In the genomic region with DNA sequence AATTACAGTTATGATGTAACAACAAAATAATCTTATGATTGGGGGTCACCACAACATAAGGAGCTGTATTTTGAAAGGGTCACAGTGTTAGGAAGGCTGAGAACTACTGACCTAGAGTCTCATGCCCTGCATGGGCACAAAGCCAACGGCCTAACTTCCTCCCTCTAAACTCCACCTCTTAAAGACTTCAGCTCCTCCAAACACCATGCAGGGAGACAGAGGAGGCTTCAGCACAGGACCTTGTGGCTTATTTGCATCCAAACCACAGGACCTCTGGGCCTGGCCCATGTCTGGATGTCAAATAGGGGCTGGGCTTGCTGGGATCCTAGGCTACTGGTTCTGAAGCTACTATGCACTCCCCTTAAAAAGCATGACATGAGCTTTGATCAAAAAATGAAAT, we compare ENCODE assay signal across 28 mouse cellular contexts.
DNase-seq lines count a peak whose midpoint lies in the region; ATAC-seq and TF ChIP-seq lines count a peak whose summit lies in the region.
"Had no signal": no experiment of that assay in that cellular context is flagged by ENCODE, and none has a peak within 500 bp of the region (broad histone marks: within the 10 kb centered on the region; RNA-seq: fewer than 3 reads in every experiment).

No protein-coding gene starts in this region.

- H3K27ac ChIP-seq in forebrain, embryonic 10.5 days: no peak overlapping the region
- H3K27ac ChIP-seq in forebrain, postnatal 0 days (ENCODE audit: low read depth, low read length): no peak overlapping the region
- H3K27ac ChIP-seq: embryonic facial prominence, embryonic 10.5 days; embryonic facial prominence, embryonic 15.5 days; gastrocnemius, adult 2 months; heart, embryonic 15.5 days; hindbrain, embryonic 13.5 days; liver, embryonic 13.5 days; midbrain, embryonic 13.5 days; neural tube, embryonic 15.5 days had no signal

- no peak overlapping the region for H3K9ac ChIP-seq in forebrain, postnatal 0 days
- H3K9ac ChIP-seq: embryonic facial prominence, embryonic 15.5 days; heart, embryonic 15.5 days; hindbrain, embryonic 13.5 days; liver, embryonic 13.5 days; midbrain, embryonic 13.5 days; neural tube, embryonic 15.5 days had no signal

- DNase-seq in forebrain, embryonic 10.5 days (ENCODE audit: extremely low spot score, low spot score): peak; percentile 8
- DNase-seq in forebrain, postnatal 0 days: no peak
- DNase-seq in kidney, postnatal 36 days: peak; percentile 7 to 20
- DNase-seq in kidney, adult 18-20 months: no peak
- peak; percentile 7 for DNase-seq in lung, postnatal 36 days
- DNase-seq in lung, postnatal 14 days: no peak
- no peak for DNase-seq in natural killer cell, adult 2 months (ENCODE audit: low spot score in 2 of 2)
- DNase-seq: B cell, adult 2 months; cerebellum, adult 2 months; cerebellum, postnatal 14 days; gastrocnemius, adult 2 months; gastrocnemius, postnatal 36 days; layer of hippocampus, postnatal 36 days; left cerebral cortex, postnatal 4 days; liver, embryonic 13.5 days; retina, postnatal 1 day; right cerebral cortex, postnatal 14 days had no signal

- TF ChIP-seq CTCF in forebrain, postnatal 0 days (IDR thresholded peaks at IDR 0.05; ENCODE audit: low read depth): no peak

- no peaks in the 10 kb centered on the region for H3K4me1 ChIP-seq in forebrain, embryonic 10.5 days
- no peaks in the 10 kb centered on the region for H3K4me1 ChIP-seq in forebrain, postnatal 0 days (ENCODE audit: insufficient read depth)
- H3K4me1 ChIP-seq: embryonic facial prominence, embryonic 15.5 days; hindbrain, embryonic 13.5 days; liver, embryonic 13.5 days; megakaryocyte, embryonic 14.5 days; neural tube, embryonic 15.5 days had no signal

- no peak overlapping the region for H3K4me3 ChIP-seq in forebrain, embryonic 10.5 days
- no peak overlapping the region for H3K4me3 ChIP-seq in forebrain, postnatal 0 days (ENCODE audit: low read depth, low read length)
- H3K4me3 ChIP-seq: embryonic facial prominence, embryonic 10.5 days; embryonic facial prominence, embryonic 15.5 days; gastrocnemius, adult 2 months; heart, embryonic 15.5 days; hindbrain, embryonic 13.5 days; liver, embryonic 13.5 days; megakaryocyte, embryonic 14.5 days; midbrain, embryonic 13.5 days; neural tube, embryonic 15.5 days had no signal

- 81% methylated on average over 1 of the region's 1 CpGs for WGBS in forebrain, embryonic 10.5 days
- WGBS in forebrain, postnatal 0 days: 75% methylated on average over 1 of the region's 1 CpGs

- no peaks in the 10 kb centered on the region for H3K9me3 ChIP-seq in forebrain, embryonic 10.5 days
- H3K9me3 ChIP-seq in forebrain, postnatal 0 days (ENCODE audit: low read length): no peaks in the 10 kb centered on the region
- H3K9me3 ChIP-seq: embryonic facial prominence, embryonic 10.5 days; embryonic facial prominence, embryonic 15.5 days; heart, embryonic 15.5 days; hindbrain, embryonic 13.5 days; megakaryocyte, embryonic 14.5 days; midbrain, embryonic 13.5 days; neural tube, embryonic 15.5 days had no signal

- H3K4me2 ChIP-seq in forebrain, postnatal 0 days (ENCODE audit: low read depth): no peak overlapping the region
- H3K4me2 ChIP-seq: embryonic facial prominence, embryonic 15.5 days; heart, embryonic 15.5 days; hindbrain, embryonic 13.5 days; liver, embryonic 13.5 days; midbrain, embryonic 13.5 days; neural tube, embryonic 15.5 days had no signal

- no peaks in the 10 kb centered on the region for H3K36me3 ChIP-seq in forebrain, embryonic 10.5 days (replicated peaks)
- no peaks in the 10 kb centered on the region for H3K36me3 ChIP-seq in forebrain, postnatal 0 days (ENCODE audit: insufficient read depth)
- H3K36me3 ChIP-seq: embryonic facial prominence, embryonic 10.5 days; embryonic facial prominence, embryonic 15.5 days; heart, embryonic 15.5 days; hindbrain, embryonic 13.5 days; liver, embryonic 13.5 days; midbrain, embryonic 13.5 days; neural tube, embryonic 15.5 days had no signal

- ATAC-seq in forebrain, postnatal 0 days: no peak
- peak; percentile 30 to 44; a peak in 1 of 4 replicates for ATAC-seq in hematopoietic stem cell, adult 5-6 weeks (replicated peaks in 1 of 2; ENCODE audit: insufficient read depth in 1 of 2, low FRiP score in 2 of 2, low TSS enrichment in 1 of 2, low read depth in 1 of 2, poor library complexity in 2 of 2, severe bottlenecking in 2 of 2)
- ATAC-seq: activated CD4-positive, CD25-positive, alpha-beta regulatory T cell, adult 4 months; forebrain, embryonic 14.5 days; intestine, embryonic 16.5 days; midbrain, embryonic 13.5 days had no signal

- no peaks in the 10 kb centered on the region for H3K27me3 ChIP-seq in forebrain, embryonic 10.5 days (ENCODE audit: poor library complexity, severe bottlenecking)
- H3K27me3 ChIP-seq in forebrain, postnatal 0 days (ENCODE audit: insufficient read depth, low read length): no peaks in the 10 kb centered on the region
- H3K27me3 ChIP-seq: embryonic facial prominence, embryonic 15.5 days; heart, embryonic 15.5 days; hindbrain, embryonic 13.5 days; liver, embryonic 13.5 days; megakaryocyte, embryonic 14.5 days; midbrain, embryonic 13.5 days; neural tube, embryonic 15.5 days had no signal

Comparison
In these comparisons a context has a peak if more than half of its experiments do, and no peak if none do; other contexts are left out.
1. DNase-seq: peak in forebrain, embryonic 10.5 days (single experiment), kidney, postnatal 36 days (2 of 2) and lung, postnatal 36 days (single experiment); none in forebrain, postnatal 0 days (single experiment), kidney, adult 18-20 months (single experiment), lung, postnatal 14 days (single experiment) and natural killer cell, adult 2 months (0 of 2).